Mouse (Mus musculus) myocyte (in vitro differentiated cells): ENCODE measurements at regions not wholly inside any gene's neighbourhood (a gene's known extent, or its start where the extent isn't known, plus 50 kb on each side); places are given as distances from the start of the nearest gene placed in this dataset.
A peak's percentile ranks its signal among the peaks of the same experiment; 100 is the strongest.

Experiments used
- H3K27me3 ChIP-seq: one replicate; pipeline ENCODE4 v1.6.1; 2011; ENCODE audit not compliant: control insufficient read depth, insufficient read depth, insufficient read length
- H3K36me3 ChIP-seq: one replicate; pipeline ENCODE4 v1.6.1; 2011; ENCODE audit not compliant: control insufficient read depth, insufficient read depth
- H3K4me2 ChIP-seq: one replicate; pipeline ENCODE4 v1.6.1; 2011; ENCODE audit warnings: low read depth, control low read depth
- H3K4me3 ChIP-seq: one replicate; pipeline ENCODE4 v1.5.1; 2011; ENCODE audit warnings: mild to moderate bottlenecking, control low read depth, moderate library complexity
- H3K79me2 ChIP-seq: one replicate; pipeline ENCODE4 v1.6.1; 2011; ENCODE audit not compliant: control insufficient read depth, insufficient read depth
- H3ac ChIP-seq: one replicate; pipeline ENCODE4 v1.6.1; 2011; ENCODE audit not compliant: control insufficient read depth, insufficient read length
- CEBPB ChIP-seq: IDR thresholded peaks from 2 replicates; pipeline ENCODE4 v1.6.1; 2011; ENCODE audit warnings: mild to moderate bottlenecking, moderate library complexity; ENCODE audit not compliant: poor library complexity, insufficient read depth, severe bottlenecking
- E2F4 ChIP-seq: IDR thresholded peaks from one replicate; pipeline ENCODE4 v1.6.1; 2011; ENCODE audit warnings: mild to moderate bottlenecking, control low read depth, moderate library complexity; ENCODE audit not compliant: insufficient read depth
- MAX ChIP-seq: IDR thresholded peaks from one replicate; pipeline ENCODE4 v1.6.1; 2011; ENCODE audit warnings: low read depth, mild to moderate bottlenecking, control low read depth
- MYOD1 ChIP-seq, 3 experiments: IDR thresholded peaks; one replicate each; pipeline ENCODE4 v1.6.1; 2011; ENCODE audit warnings: control low read depth in 2 of 3, low read depth in 2 of 3, mild to moderate bottlenecking in 2 of 3, moderate library complexity in 1 of 3; ENCODE audit not compliant: insufficient read length in 2 of 3, control insufficient read depth in 1 of 3
- MYOG ChIP-seq, 3 experiments: IDR thresholded peaks; one replicate each; pipeline ENCODE4 v1.6.1; 2011; ENCODE audit warnings: control low read depth in 2 of 3, low read depth in 2 of 3, mild to moderate bottlenecking in 2 of 3; ENCODE audit not compliant: insufficient read length in 2 of 3, control insufficient read depth in 1 of 3, insufficient read depth in 1 of 3
- POLR2A ChIP-seq: IDR thresholded peaks from one replicate; pipeline ENCODE4 v1.6.1; 2011; ENCODE audit warnings: low read depth, mild to moderate bottlenecking, control low read depth, moderate library complexity; ENCODE audit not compliant: insufficient read length
- POLR2AphosphoS2 ChIP-seq: IDR thresholded peaks from one replicate; pipeline ENCODE4 v1.6.1; 2011; ENCODE audit warnings: low read depth, control low read depth; ENCODE audit not compliant: insufficient read length
- REST ChIP-seq: IDR thresholded peaks from one replicate; pipeline ENCODE4 v1.6.1; 2011; ENCODE audit warnings: mild to moderate bottlenecking, control low read depth, moderate library complexity; ENCODE audit not compliant: insufficient read depth, insufficient read length
- SRF ChIP-seq: IDR thresholded peaks from one replicate; pipeline ENCODE4 v1.6.1; 2011; ENCODE audit warnings: low read depth; ENCODE audit not compliant: control insufficient read depth, insufficient read length
- TCF12 ChIP-seq: IDR thresholded peaks from one replicate; pipeline ENCODE4 v1.6.1; 2011; ENCODE audit warnings: mild to moderate bottlenecking, control low read depth; ENCODE audit not compliant: poor library complexity, insufficient read depth, severe bottlenecking
- TCF3 ChIP-seq: IDR thresholded peaks from one replicate; pipeline ENCODE4 v1.6.1; 2011; ENCODE audit warnings: low read depth, control low read depth; ENCODE audit not compliant: insufficient read length
- USF1 ChIP-seq: IDR thresholded peaks from one replicate; pipeline ENCODE4 v1.6.1; 2011; ENCODE audit warnings: low read depth, mild to moderate bottlenecking, control low read depth, moderate library complexity

GRCm38 (mm10) chr2:117959440-117959839 is 152.2 kb upstream of the Thbs1 start:
- H3K79me2 ChIP-seq: no peaks in the 10 kb centered on the region
- H3K27me3 ChIP-seq: no peaks in the 10 kb centered on the region
- no peak overlapping the region for H3K4me2 ChIP-seq
- no peak overlapping the region for H3ac ChIP-seq
- TF ChIP-seq TCF12 (no peak), CEBPB (peak; percentile 83; the same call in 1 of the 2 replicates)
- H3K36me3 ChIP-seq: no peaks in the 10 kb centered on the region
- no peak overlapping the region for H3K4me3 ChIP-seq

- Histone ChIP-seq H3K36me3 (no peaks in the 10 kb centered on the region), H3K79me2 (no peaks in the 10 kb centered on the region), H3ac (no peak overlapping the region), H3K4me2 (no peak overlapping the region), H3K27me3 (no peaks in the 10 kb centered on the region), H3K4me3 (no peak overlapping the region)
- no peak for TF ChIP-seq SRF
- no peak for TF ChIP-seq TCF12
- no peak for TF ChIP-seq POLR2AphosphoS2
- no peak for TF ChIP-seq POLR2A
- TF ChIP-seq USF1: no peak
- no peak for TF ChIP-seq REST
- no peak for TF ChIP-seq MAX
Observed at GRCm38 (mm10) chr2:117962531-117962930, 149.1 kb upstream of the Thbs1 start.

GRCm38 (mm10) chr2:117963526-117963925 is 148.2 kb upstream of the Thbs1 start:
- no peaks in the 10 kb centered on the region for H3K79me2 ChIP-seq
- no peak overlapping the region for H3K4me2 ChIP-seq
- no peak for TF ChIP-seq POLR2A
- TF ChIP-seq CEBPB: no peak
- TF ChIP-seq MYOD1 (IDR thresholded peaks at IDR 0.05; ENCODE audit: control insufficient read depth in 1 of 3, insufficient read length in 2 of 3, low read depth in 2 of 3): no peak
- no peak for TF ChIP-seq USF1
- TF ChIP-seq REST: no peak
- no peaks in the 10 kb centered on the region for H3K36me3 ChIP-seq
- H3K27me3 ChIP-seq: no peaks in the 10 kb centered on the region
- no peak overlapping the region for H3ac ChIP-seq
- no peak overlapping the region for H3K4me3 ChIP-seq

DNA sequence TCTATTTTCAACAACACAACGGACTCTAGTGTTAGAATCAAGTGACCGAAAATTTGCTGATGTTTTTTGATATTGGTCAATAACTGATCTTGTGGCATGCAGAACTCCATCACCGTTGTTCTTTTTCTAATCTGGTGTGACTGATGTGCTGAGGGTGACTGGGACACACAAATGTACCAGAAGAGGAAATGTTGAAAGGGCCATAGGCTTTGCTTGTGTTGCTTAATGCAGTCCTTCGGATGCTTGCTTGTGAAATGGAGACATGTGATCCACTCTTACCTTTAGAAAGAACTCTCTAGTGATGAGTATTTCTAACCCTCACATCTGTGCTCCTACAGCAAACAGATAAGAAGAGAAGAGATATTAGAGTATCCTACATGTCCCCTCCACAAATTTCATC is 145.9 kb upstream of the Thbs1 start:
- TF ChIP-seq SRF: no peak
- no peak for TF ChIP-seq TCF3
- no peak for TF ChIP-seq POLR2A
- TF ChIP-seq POLR2AphosphoS2: no peak
- TF ChIP-seq CEBPB: no peak
- no peak for TF ChIP-seq MYOD1 (IDR thresholded peaks at IDR 0.05; ENCODE audit: control insufficient read depth in 1 of 3, insufficient read length in 2 of 3, low read depth in 2 of 3)
- TF ChIP-seq REST: no peak
- no peak for TF ChIP-seq MAX
- TF ChIP-seq MYOG (IDR thresholded peaks at IDR 0.05; ENCODE audit: control insufficient read depth in 1 of 3, insufficient read depth in 1 of 3, insufficient read length in 2 of 3, low read depth in 2 of 3): no peak
- no peak for TF ChIP-seq E2F4
- no peak for TF ChIP-seq TCF12
- TF ChIP-seq USF1: no peak
- Histone ChIP-seq H3K79me2 (no peaks in the 10 kb centered on the region), H3ac (no peak overlapping the region), H3K27me3 (no peaks in the 10 kb centered on the region), H3K36me3 (no peaks in the 10 kb centered on the region), H3K4me3 (no peak overlapping the region), H3K4me2 (no peak overlapping the region)

- Histone ChIP-seq H3K4me2 (no peak overlapping the region), H3K4me3 (no peak overlapping the region), H3ac (no peak overlapping the region), H3K27me3 (no peaks in the 10 kb centered on the region), H3K36me3 (no peaks in the 10 kb centered on the region), H3K79me2 (no peaks in the 10 kb centered on the region)
- TF ChIP-seq TCF12 (no peak), CEBPB (no peak)
Observed at GRCm38 (mm10) chr2:117968731-117969130, 142.9 kb upstream of the Thbs1 start.

GRCm38 (mm10) chr2:117970631-117971030 is 141.0 kb upstream of the Thbs1 start:
- Histone ChIP-seq H3K4me2 (no peak overlapping the region), H3K79me2 (no peaks in the 10 kb centered on the region), H3ac (no peak overlapping the region), H3K36me3 (no peaks in the 10 kb centered on the region), H3K4me3 (no peak overlapping the region), H3K27me3 (no peaks in the 10 kb centered on the region)
- TF ChIP-seq POLR2AphosphoS2 (no peak), SRF (no peak), CEBPB (no peak), TCF12 (no peak), REST (no peak), MAX (no peak), TCF3 (no peak), MYOG (IDR thresholded peaks at IDR 0.05; ENCODE audit: control insufficient read depth in 1 of 3, insufficient read depth in 1 of 3, insufficient read length in 2 of 3, low read depth in 2 of 3) (no peak), POLR2A (no peak), USF1 (no peak), MYOD1 (IDR thresholded peaks at IDR 0.05; ENCODE audit: control insufficient read depth in 1 of 3, insufficient read length in 2 of 3, low read depth in 2 of 3) (no peak), E2F4 (no peak)
